Mouse (Mus musculus) Patski (cell line): ENCODE measurements at regions not wholly inside any gene's neighbourhood (a gene's known extent, or its start where the extent isn't known, plus 50 kb on each side); places are given as distances from the start of the nearest gene placed in this dataset.

ENCODE experiments used
- ATAC-seq: fragments of 100-300 bp; one replicate; pipeline ENCODE4 v1.8.0; 2021
- CTCF ChIA-PET: fragments of 350-600 bp; sonication (Branson Sonifier 250); formaldehyde crosslinking; loops from one replicate; lab custom pipeline; 2022; ENCODE audit warnings: inconsistent platforms; lab: Charles Lee
- POLR2A ChIA-PET: fragments of 350-600 bp; sonication (Branson Sonifier 250); formaldehyde crosslinking; loops from one replicate; lab custom pipeline; 2022; ENCODE audit warnings: antibody characterized with exemption, inconsistent platforms; lab: Charles Lee
- DNase-seq: peaks from one replicate; pipeline ENCODE4 v3.0.0-alpha.2; 2011; ENCODE audit warnings: low read depth, low spot score
- H3K27me3 ChIP-seq: fragments of 371-371 bp; one replicate; pipeline ENCODE4 v1.5.1; 2021
- CTCF ChIP-seq: fragments of 100-300 bp; IDR thresholded peaks from one replicate; pipeline ENCODE4 v1.5.1; 2021
- in situ Hi-C: fragments of 300-500 bp; cut with MboI; formaldehyde crosslinking; loops from 3 replicates; pipeline ENCODE4 v1.11.1; 2018; ENCODE audit warnings: low pct_unique_long_range_greater_than_20kb, mixed read lengths

DNA sequence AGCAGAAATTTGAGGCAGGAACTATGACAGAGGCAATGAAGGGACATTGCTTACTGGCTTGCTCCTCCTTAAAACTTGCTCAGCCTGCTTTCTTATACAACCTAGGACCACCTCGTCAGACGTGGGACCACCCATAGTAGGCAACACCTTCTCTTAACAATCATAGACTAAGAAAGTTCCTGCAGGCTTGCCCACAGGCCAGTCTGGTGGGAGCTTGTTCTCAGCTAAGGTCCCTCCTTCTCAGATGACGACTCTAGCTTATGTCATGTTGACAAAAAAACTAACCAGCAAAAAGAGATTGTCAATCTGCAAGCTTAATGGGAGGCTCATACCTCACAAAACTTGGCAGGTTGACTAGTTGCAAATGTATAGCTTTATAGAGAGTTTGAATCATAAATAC is 56.5 kb upstream of the Lsm6 start:
- ATAC-seq, result no peak

GRCm38 (mm10) chr8:78889708-78890107 is 68.8 kb upstream of the Lsm6 start:
- peaks cover 37% of the 10 kb centered on the region for H3K27me3 ChIP-seq
- CTCF ChIA-PET, result interaction anchor here (0.9 kb wide), 1 partner anchor 11 kb away, joined by 4 read pairs; no protein-coding TSS in a partner anchor
- POLR2A ChIA-PET, result interaction anchor here (0.6 kb wide), 1 partner anchor 42 kb away, joined by 5 read pairs; no protein-coding TSS in a partner anchor
- in situ Hi-C loops, result loop anchor here (10.0 to 25.0 kb wide), 3 partner anchors 235 to 827 kb away; no protein-coding TSS in a partner anchor
- DNase-seq (no peak), ATAC-seq (no peak)
- no peak for TF ChIP-seq CTCF

More for the DNA sequence above, 56.5 kb upstream of the Lsm6 start:
- in situ Hi-C loops, result loop anchor here (25.0 kb wide), 2 partner anchors 640 to 815 kb away; no protein-coding TSS in a partner anchor
- POLR2A ChIA-PET, result interaction anchor here (0.8 kb wide), 1 partner anchor 620 kb away, joined by 3 read pairs; no protein-coding TSS in a partner anchor
- no peak for DNase-seq
- CTCF ChIA-PET, result interaction anchor here (1.6 kb wide), 1 partner anchor 22 kb away, joined by 8 read pairs; no protein-coding TSS in a partner anchor
- peaks cover 36% of the 10 kb centered on the region for H3K27me3 ChIP-seq
- TF ChIP-seq CTCF, result no peak

GRCm38 (mm10) chr8:78890571-78890970 is 69.6 kb upstream of the Lsm6 start:
- ATAC-seq, result no peak
- POLR2A ChIA-PET, result no interaction called here
- no peak for TF ChIP-seq CTCF
- H3K27me3 ChIP-seq, result peaks cover 31% of the 10 kb centered on the region
- DNase-seq, result no peak
- CTCF ChIA-PET, result interaction anchor here (1.1 kb wide), 1 partner anchor 10 kb away, joined by 3 read pairs; no protein-coding TSS in a partner anchor
- in situ Hi-C loops, result loop anchor here (10.0 to 25.0 kb wide), 3 partner anchors 236 to 828 kb away; no protein-coding TSS in a partner anchor

DNA sequence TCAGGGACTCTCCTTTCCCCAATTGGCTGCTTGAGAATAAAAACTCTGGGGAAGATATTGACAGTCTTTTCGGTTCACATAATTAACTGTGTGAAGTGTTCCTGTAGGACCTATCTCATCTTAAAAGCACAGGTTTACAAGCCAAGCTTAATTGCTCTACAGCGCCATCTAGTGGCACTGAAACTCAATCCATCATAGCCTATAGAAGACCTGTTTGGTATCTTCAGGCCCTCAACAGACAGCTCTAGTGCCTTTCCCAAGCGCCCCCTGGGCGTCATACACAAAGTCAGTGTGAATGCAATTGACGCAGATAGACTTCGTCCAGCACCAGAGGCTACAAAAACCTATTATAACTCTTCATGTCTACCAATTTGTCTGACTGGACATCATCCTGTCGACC is 78.9 kb upstream of the Lsm6 start:
- DNase-seq (peak; percentile 43), ATAC-seq (peak; percentile 65)
- peaks cover 9% of the 10 kb centered on the region for H3K27me3 ChIP-seq
- POLR2A ChIA-PET, result no interaction called here
- CTCF ChIA-PET, result interaction anchor here (0.7 to 2.6 kb wide), 9 partner anchors 9 to 660 kb away, joined by 3 to 8 read pairs (median 3); no protein-coding TSS in a partner anchor
- TF ChIP-seq CTCF, result peak; percentile 82
- in situ Hi-C loops, result loop anchor here (10.0 to 25.0 kb wide), 3 partner anchors 245 to 838 kb away; no protein-coding TSS in a partner anchor

DNA sequence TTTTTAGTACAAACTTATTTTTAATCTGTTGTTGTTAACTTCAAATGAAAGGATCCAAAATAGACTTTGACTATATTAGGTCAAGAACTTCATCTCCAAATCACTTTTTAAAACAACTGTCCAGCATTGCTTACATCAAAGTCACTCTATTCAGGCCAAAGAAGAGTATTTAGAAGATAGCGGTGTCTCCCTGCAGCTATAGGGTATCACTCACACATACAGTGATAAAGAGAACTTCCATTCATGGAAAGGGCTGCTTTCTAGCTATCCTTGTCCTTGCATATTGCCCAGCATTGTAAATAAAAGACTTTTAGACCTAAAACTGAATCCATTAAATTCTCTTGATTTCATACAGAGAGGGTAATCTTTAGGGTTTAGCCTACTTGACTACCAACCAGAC is 82.1 kb upstream of the Lsm6 start:
- POLR2A ChIA-PET, result interaction anchor here (0.7 kb wide), 1 partner anchor 53 kb away, joined by 3 read pairs; no protein-coding TSS in a partner anchor
- no peak for ATAC-seq
- DNase-seq, result no peak
- CTCF ChIA-PET, result no interaction called here
- H3K27me3 ChIP-seq, result peaks cover 8% of the 10 kb centered on the region
- TF ChIP-seq CTCF, result no peak
- in situ Hi-C loops, result no loop called here

GRCm38 (mm10) chr8:78907918-78908317 is 87.0 kb upstream of the Lsm6 start:
- CTCF ChIA-PET, result no interaction called here
- no peak for TF ChIP-seq CTCF
- ATAC-seq (no peak), DNase-seq (no peak)
- POLR2A ChIA-PET, result interaction anchor here (0.7 kb wide), 1 partner anchor 72 kb away, joined by 3 read pairs; no protein-coding TSS in a partner anchor
- in situ Hi-C loops, result no loop called here
- peaks cover 13% of the 10 kb centered on the region for H3K27me3 ChIP-seq

- no peak for ATAC-seq
- POLR2A ChIA-PET, result no interaction called here
- CTCF ChIA-PET, result no interaction called here
- DNase-seq, result no peak
- in situ Hi-C loops, result no loop called here
- peaks cover 15% of the 10 kb centered on the region for H3K27me3 ChIP-seq
- no peak for TF ChIP-seq CTCF
These were observed 90.4 kb upstream of the Lsm6 start for GRCm38 (mm10) chr8:78911288-78911873.

DNA sequence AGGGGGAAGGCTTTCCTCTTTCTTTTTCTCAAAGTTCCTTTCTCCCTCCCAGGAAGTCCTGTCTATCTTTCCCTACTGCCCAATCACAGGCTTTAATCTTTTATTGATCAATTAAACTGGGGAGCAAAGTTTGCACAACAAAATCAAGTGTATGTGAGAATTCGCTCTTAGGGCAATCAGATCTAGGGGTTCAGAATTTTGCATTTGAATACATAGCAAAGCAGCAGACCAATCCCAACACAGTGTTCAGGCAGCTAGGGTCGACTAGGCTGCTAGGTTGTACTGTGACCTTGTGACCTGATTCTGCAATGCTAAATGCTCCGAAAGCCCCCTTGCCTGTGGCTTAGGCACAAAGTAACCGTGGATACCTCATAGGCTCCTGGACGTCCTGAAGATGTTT is 91.5 kb upstream of the Lsm6 start:
- ChIA-PET POLR2A (no interaction called here), CTCF (no interaction called here)
- no peak for TF ChIP-seq CTCF
- no peak for DNase-seq
- ATAC-seq, result no peak
- in situ Hi-C loops, result no loop called here
- peaks cover 19% of the 10 kb centered on the region for H3K27me3 ChIP-seq

DNA sequence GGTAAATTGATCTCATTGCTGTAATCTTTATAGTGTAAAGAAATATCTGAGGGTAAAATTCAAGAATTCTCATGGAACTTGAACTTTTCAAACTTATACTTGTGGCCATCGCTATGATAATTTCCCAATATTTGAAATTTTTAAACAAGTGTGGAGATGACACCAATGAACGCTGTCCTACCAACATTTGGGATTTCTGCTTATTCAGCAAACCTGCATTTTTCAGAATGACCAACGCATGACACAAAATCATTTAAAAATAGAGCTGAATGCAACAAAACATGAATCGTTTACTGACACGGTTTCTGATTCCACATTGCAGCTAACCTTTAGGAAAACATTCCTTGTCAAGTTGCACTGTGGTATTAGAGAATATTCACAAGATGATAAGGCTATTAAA is 92.9 kb upstream of the Lsm6 start:
- ChIA-PET POLR2A (no interaction called here), CTCF (interaction anchor here (0.8 kb wide), 1 partner anchor 14 kb away, joined by 3 read pairs; no protein-coding TSS in a partner anchor)
- H3K27me3 ChIP-seq, result peaks cover 20% of the 10 kb centered on the region
- no peak for DNase-seq
- ATAC-seq, result no peak
- TF ChIP-seq CTCF, result no peak
- in situ Hi-C loops, result no loop called here

DNA sequence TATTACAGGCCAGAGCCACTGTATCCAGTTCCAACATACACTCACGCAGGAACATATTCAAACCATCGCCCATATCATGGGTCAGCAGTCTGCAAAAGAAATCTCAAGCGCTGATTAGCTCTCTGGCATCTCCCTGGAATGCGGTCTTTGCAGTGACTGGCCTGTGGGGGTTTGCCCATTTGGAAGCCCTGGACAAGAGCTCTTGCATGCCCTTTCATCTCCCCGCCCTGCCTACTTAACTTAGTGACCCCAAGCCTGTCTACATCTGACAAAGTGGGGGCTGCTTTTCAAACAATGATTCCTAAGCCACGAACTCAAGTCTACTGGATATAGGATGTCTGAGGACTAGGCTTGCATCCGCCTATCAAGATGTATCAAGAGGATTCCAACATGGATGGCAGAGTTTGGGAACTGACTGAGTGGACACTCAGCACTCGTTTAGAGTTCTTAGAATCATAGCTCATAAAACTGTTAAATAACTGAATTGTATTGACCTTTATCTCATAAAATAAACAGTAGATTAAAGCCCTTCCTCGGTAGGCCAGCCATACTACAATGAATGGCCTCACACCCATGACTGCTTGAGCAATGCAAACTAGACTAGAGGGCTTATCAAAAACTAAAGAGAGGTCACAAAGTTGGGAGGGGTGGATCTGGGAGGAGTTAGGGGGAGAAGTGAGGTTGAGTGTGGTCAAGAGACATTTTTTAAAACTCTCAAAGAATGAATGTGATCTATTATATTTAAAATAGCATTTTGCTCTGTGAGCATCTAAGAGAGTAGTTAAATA is 97.4 kb upstream of the Zfp827 start:
- no peak for ATAC-seq
- ChIA-PET POLR2A (no interaction called here), CTCF (no interaction called here)
- in situ Hi-C loops, result no loop called here
- no peak for DNase-seq
- peaks cover 4% of the 10 kb centered on the region for H3K27me3 ChIP-seq
- TF ChIP-seq CTCF, result no peak
